Mouse (Mus musculus) heart, postnatal 10 days (tissue): ENCODE data around the gene Olfr1402. TPM values are rescaled to one million over a fixed set of nuclear protein-coding genes. Genes with fewer than 3 reads are reported as not detected.

ENCODE experiments used
- DNase-seq, 2 experiments: peaks; one replicate each; pipeline ENCODE4 v3.0.0; 2021
- intact Hi-C: fragments of 180-260 bp; cut with DNase I; formaldehyde crosslinking; loops from one replicate; pipeline ENCODE4 v1.15.1; 2025
- total RNA-seq, 2 experiments: library from RNA; stranded (reverse); gene quantifications; 2 replicates each; pipeline ENCODE4 v1.2.3; 2021

Gene Olfr1402
- total RNA-seq: not detected

DNA sequence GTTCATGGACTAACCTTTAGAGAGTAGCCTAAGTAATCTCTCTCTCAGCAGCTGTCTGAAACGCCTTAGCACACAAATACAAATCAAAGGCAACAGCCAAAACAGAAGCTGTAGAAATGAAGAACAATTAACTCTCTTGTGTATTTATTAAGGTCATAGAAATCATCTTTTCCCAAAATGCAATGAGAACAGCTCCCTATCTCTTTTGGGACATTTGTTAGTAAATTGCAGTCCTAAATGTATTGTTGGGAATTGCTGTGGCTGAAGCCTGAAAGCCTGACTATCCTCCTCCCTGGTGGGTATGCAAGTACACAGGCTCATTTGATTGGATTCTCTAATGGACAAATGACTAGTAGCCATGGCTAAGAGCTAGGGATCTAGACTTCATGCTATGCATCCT, at the start of gene Olfr1402:
Gene Olfr1402 (minus strand): TSS at position 101 of the 400 bp plus-strand sequence.
- intact Hi-C loops: no loop called here
- DNase-seq: no peak

GRCm38 (mm10) chr3:97455286-97455685, 33.5 kb upstream of the Olfr1402 start:
- intact Hi-C loops: no loop called here
- DNase-seq: no peak

GRCm38 (mm10) chr3:97438619-97439018, 16.8 kb upstream of the Olfr1402 start:
- no peak for DNase-seq
- intact Hi-C loops: no loop called here

GRCm38 (mm10) chr3:97394289-97394688, 27.5 kb downstream of the Olfr1402 start:
- DNase-seq: peak; percentile 15 to 47
- intact Hi-C loops: loop anchor here (2.0 kb wide), 1 partner anchor 191 kb away; no protein-coding TSS in a partner anchor

GRCm38 (mm10) chr3:97393079-97393478, 28.7 kb downstream of the Olfr1402 start:
- intact Hi-C loops: no loop called here
- DNase-seq: peak; percentile 8 to 21

GRCm38 (mm10) chr3:97370382-97370781, 51.4 kb downstream of the Olfr1402 start:
- intact Hi-C loops: no loop called here
- DNase-seq: no peak

- DNase-seq: peak; percentile 56 to 65
These were observed 58.3 kb downstream of the Olfr1402 start for GRCm38 (mm10) chr3:97363418-97364098.

GRCm38 (mm10) chr3:97358448-97358847, 63.4 kb downstream of the Olfr1402 start:
- no peak for DNase-seq
- intact Hi-C loops: no loop called here

More at GRCm38 (mm10) chr3:97363418-97364098, 58.3 kb downstream of the Olfr1402 start:
- intact Hi-C loops: no loop called here

Other genes with a start within 250 kb of the Olfr1402 start
- gene Bcl9, start 124.1 kb downstream of the Olfr1402 start, total RNA-seq: 10 to 100 TPM; 26.0 to 26.8 TPM
- gene Chd1l, start 188.2 kb upstream of the Olfr1402 start, total RNA-seq: 10 to 100 TPM; 12.8 to 14.1 TPM
- gene Fmo5, start 206.8 kb upstream of the Olfr1402 start, total RNA-seq: 1 to 10 TPM; 7.5 to 7.6 TPM
- 10 to 100 TPM; 17.5 to 18.8 TPM for gene Prkab2, start 236.2 kb upstream of the Olfr1402 start, total RNA-seq